Mouse (Mus musculus) lung, postnatal 4 days (tissue): Measurements from ENCODE around the gene Olfr1269.

Source experiments
- DNase-seq, 2 experiments: peaks; one replicate each; pipeline ENCODE4 v3.0.0; 2021

Gene Olfr1269

DNA sequence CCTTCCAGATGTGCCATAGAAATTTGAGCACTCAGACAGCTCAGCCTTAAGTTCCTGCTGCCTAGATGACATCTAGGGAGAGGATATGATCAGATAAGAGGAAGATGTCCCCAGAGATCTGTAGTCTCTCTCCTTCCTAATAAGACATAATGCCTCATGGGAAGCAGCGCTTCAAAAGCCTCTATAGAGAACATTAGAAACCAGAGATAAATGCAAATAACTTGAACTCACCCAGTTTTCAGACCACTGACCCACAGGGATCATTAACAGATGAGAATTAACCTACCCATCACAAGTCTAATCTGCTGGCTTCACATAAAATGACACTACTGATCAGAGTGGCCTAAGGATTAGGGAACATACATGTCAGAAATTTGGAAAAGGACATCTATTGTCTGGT is at the start of gene Olfr1269:
Gene Olfr1269, minus strand, starts transcription at position 101 of the 400 bp plus-strand sequence.
- DNase-seq = no peak

DNA sequence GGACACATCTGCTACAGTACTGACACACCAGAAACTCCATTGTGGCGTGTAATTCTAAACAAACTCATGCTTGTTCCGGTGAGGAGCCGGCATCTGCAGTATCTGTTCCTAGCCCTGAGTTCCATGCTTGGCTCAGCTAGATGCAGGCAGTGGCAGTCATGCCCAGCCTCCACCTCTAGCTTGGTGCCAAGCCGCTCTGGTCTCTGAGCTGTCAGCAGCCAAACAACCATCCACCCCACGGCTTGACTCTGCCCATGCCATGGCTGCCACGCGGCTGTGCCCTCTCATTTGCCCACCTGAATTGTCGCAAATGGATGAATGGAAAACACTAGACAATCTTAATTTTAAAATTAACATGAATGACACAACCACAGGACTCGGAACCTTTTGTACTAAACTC is 32.7 kb upstream of the Olfr1269 start:
- no peak for DNase-seq

DNA sequence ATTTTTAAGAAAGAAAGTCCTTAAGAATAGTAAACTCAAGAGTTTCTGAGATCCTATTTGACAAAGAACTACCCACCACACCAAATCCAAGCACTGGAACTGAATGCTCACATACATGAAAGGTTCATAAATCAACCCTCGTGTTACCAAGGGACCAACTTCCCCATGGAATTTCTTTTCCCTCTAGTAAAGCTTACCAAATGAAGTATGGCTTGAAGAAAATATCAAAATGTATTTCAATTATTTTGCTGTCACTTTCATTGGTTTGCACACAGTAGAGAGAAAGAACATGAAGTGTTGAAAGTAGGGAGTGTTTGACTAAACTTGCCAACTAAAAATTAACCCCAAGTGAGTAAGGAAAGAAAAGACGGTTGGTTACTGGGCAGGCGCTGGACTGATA is 31.8 kb upstream of the Olfr1269 start, which contains the start of gene Olfr1270:
Gene Olfr1270, minus strand, starts transcription at position 101 of the 400 bp plus-strand sequence.
- DNase-seq = no peak

DNA sequence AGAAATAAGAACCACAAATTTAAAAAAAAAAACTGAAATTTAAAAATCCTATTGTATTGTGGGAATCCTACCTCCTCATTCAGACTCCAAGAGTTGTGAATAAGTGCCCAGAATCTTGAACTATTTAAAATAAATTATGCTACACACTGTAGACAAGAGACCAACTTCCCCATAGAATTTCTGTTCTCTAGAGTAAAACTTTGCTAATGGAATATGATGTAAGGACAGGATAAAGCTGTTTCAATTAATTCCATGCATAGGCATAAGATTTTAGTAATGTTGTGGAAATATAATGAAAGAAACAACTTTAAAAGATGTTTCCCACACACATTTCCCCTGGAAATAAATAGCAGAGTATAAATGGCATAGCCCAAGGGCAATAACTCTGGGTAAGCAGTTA is 21.0 kb upstream of the Olfr1269 start, which contains the start of gene Olfr32:
Gene Olfr32, minus strand, starts transcription at position 101 of the 400 bp plus-strand sequence.
- DNase-seq = no peak

DNA sequence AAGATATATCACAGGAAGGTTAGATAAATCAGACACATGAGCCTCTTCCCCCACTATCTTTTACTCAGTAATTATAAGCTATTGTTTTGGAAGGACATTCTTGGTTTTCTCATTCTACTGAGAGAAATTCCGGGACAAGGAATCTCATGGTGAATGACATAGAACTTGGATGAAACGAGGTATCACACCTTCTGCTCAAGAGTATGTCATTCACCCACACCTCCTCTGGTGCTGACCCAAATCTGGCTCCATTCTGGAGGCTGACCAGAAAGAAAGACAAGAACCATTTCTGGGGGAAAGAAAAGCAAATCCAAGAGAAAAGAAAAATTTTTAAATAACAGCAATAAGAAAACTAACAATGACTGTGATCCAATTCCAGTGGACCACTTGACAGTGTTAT is 51.1 kb downstream of the Olfr1269 start:
- no peak for DNase-seq
